Mouse (Mus musculus): Measurements from ENCODE around the gene Fndc11. TPM values are rescaled to one million over a fixed set of nuclear protein-coding genes. Genes with fewer than 3 reads are reported as not detected.
A peak's percentile ranks its signal among the peaks of the same experiment; 100 is the strongest.

Gene Fndc11
- polyA plus RNA-seq, 1 experiment from 2014 or later: 0.14 TPM

- Histone ChIP-seq H3K4me2 (peak within 1 kb of the TSS; percentile 59), H3K4me1 (peaks cover 18% of the 10 kb centered on the region), H3K9ac (peak within 1 kb of the TSS; percentile 38; the same call in 1 of the 2 replicates), H3K27me3 (no peaks in the 10 kb centered on the region), H3K27ac (no peak within 1 kb of the TSS), H3K36me3 (peaks cover 6% of the 10 kb centered on the region), H3K4me3 (peak within 1 kb of the TSS; percentile 51), H3K9me3 (no peaks in the 10 kb centered on the region)
- WGBS: 6% methylated on average over 16 of the region's 16 CpGs
- ATAC-seq (ENCODE audit: insufficient number of reproducible peaks, low FRiP score, low TSS enrichment, low read depth): no peak
Observed at GRCm38 (mm10) chr2:181241602-181242313, 21.9 kb downstream of the Fndc11 start, which contains the start of gene Helz2. Gene Helz2 (minus strand): TSS chr2:181242027.

- Histone ChIP-seq H3K27me3 (no peaks in the 10 kb centered on the region), H3K9me3 (no peaks in the 10 kb centered on the region), H3K4me2 (peak overlapping the region; percentile 59), H3K4me3 (peak overlapping the region; percentile 51), H3K36me3 (peaks cover 6% of the 10 kb centered on the region), H3K4me1 (peaks cover 18% of the 10 kb centered on the region), H3K9ac (no peak overlapping the region), H3K27ac (no peak overlapping the region)
- WGBS: 48% methylated on average over 3 of the region's 3 CpGs
- ATAC-seq (ENCODE audit: insufficient number of reproducible peaks, low FRiP score, low TSS enrichment, low read depth): no peak
Observed at GRCm38 (mm10) chr2:181242314-181242665, 22.5 kb downstream of the Fndc11 start.

GRCm38 (mm10) chr2:181243706-181244394 is 24.0 kb downstream of the Fndc11 start:
- no peaks in the 10 kb centered on the region for H3K9me3 ChIP-seq
- H3K9ac ChIP-seq: no peak overlapping the region
- H3K36me3 ChIP-seq: no peaks in the 10 kb centered on the region
- no peak overlapping the region for H3K4me3 ChIP-seq
- H3K27me3 ChIP-seq: no peaks in the 10 kb centered on the region
- no peak overlapping the region for H3K27ac ChIP-seq
- no peak overlapping the region for H3K4me2 ChIP-seq
- H3K4me1 ChIP-seq: peaks cover 18% of the 10 kb centered on the region
- no peak for ATAC-seq (ENCODE audit: insufficient number of reproducible peaks, low FRiP score, low TSS enrichment, low read depth)
- WGBS: 33% methylated on average over 11 of the region's 11 CpGs

- no peaks in the 10 kb centered on the region for H3K9me3 ChIP-seq
- peaks cover 16% of the 10 kb centered on the region for H3K4me1 ChIP-seq
- H3K4me3 ChIP-seq: no peak overlapping the region
- H3K9ac ChIP-seq: no peak overlapping the region
- 0 out of 2 replicates have a peak, but pooled peaks cover 2% of the 10 kb centered on the region for H3K36me3 ChIP-seq
- no peak for ATAC-seq (ENCODE audit: insufficient number of reproducible peaks, low FRiP score, low TSS enrichment, low read depth)
- H3K27ac ChIP-seq: no peak overlapping the region
- H3K4me2 ChIP-seq: no peak overlapping the region
- no peaks in the 10 kb centered on the region for H3K27me3 ChIP-seq
- 42% methylated on average over 2 of the region's 2 CpGs for WGBS
Observed at GRCm38 (mm10) chr2:181245031-181245430, 25.2 kb downstream of the Fndc11 start.

GRCm38 (mm10) chr2:181249217-181249616 is 29.4 kb downstream of the Fndc11 start:
- Histone ChIP-seq H3K36me3 (peaks cover 38% of the 10 kb centered on the region), H3K4me3 (no peak overlapping the region), H3K9ac (no peak overlapping the region), H3K27ac (no peak overlapping the region), H3K4me2 (no peak overlapping the region), H3K4me1 (no peaks in the 10 kb centered on the region), H3K9me3 (no peaks in the 10 kb centered on the region), H3K27me3 (no peaks in the 10 kb centered on the region)
- 89% methylated on average over 10 of the region's 10 CpGs for WGBS
- no peak for ATAC-seq (ENCODE audit: insufficient number of reproducible peaks, low FRiP score, low TSS enrichment, low read depth)

- no peak overlapping the region for H3K4me2 ChIP-seq
- H3K27ac ChIP-seq: no peak overlapping the region
- no peak overlapping the region for H3K4me3 ChIP-seq
- H3K36me3 ChIP-seq: peaks cover 57% of the 10 kb centered on the region
- 73% methylated on average over 1 of the region's 1 CpGs for WGBS
- H3K9me3 ChIP-seq: no peaks in the 10 kb centered on the region
- no peaks in the 10 kb centered on the region for H3K27me3 ChIP-seq
- H3K4me1 ChIP-seq: no peaks in the 10 kb centered on the region
- no peak overlapping the region for H3K9ac ChIP-seq
- ATAC-seq (ENCODE audit: insufficient number of reproducible peaks, low FRiP score, low TSS enrichment, low read depth): no peak
Observed at GRCm38 (mm10) chr2:181251841-181252240, 32.0 kb downstream of the Fndc11 start.

- 78% methylated on average over 1 of the region's 1 CpGs for WGBS
- H3K27me3 ChIP-seq: no peaks in the 10 kb centered on the region
- H3K9ac ChIP-seq: no peak overlapping the region
- H3K9me3 ChIP-seq: no peaks in the 10 kb centered on the region
- no peak overlapping the region for H3K4me2 ChIP-seq
- H3K4me1 ChIP-seq: no peaks in the 10 kb centered on the region
- H3K27ac ChIP-seq: no peak overlapping the region
- peaks cover 67% of the 10 kb centered on the region for H3K36me3 ChIP-seq
- no peak for ATAC-seq (ENCODE audit: insufficient number of reproducible peaks, low FRiP score, low TSS enrichment, low read depth)
- H3K4me3 ChIP-seq: no peak overlapping the region
Observed at GRCm38 (mm10) chr2:181253248-181253647, 33.4 kb downstream of the Fndc11 start.

- Histone ChIP-seq H3K9me3 (no peaks in the 10 kb centered on the region), H3K4me1 (no peaks in the 10 kb centered on the region), H3K27me3 (no peaks in the 10 kb centered on the region), H3K27ac (no peak overlapping the region), H3K9ac (no peak overlapping the region), H3K4me3 (no peak overlapping the region), H3K4me2 (no peak overlapping the region), H3K36me3 (peaks cover 62% of the 10 kb centered on the region)
- ATAC-seq (ENCODE audit: insufficient number of reproducible peaks, low FRiP score, low TSS enrichment, low read depth): no peak
- 96% methylated on average over 2 of the region's 2 CpGs for WGBS
Observed at GRCm38 (mm10) chr2:181266839-181267238, 47.0 kb downstream of the Fndc11 start.

- H3K27ac ChIP-seq: no peak overlapping the region
- H3K27me3 ChIP-seq: no peaks in the 10 kb centered on the region
- H3K4me2 ChIP-seq: no peak overlapping the region
- no peaks in the 10 kb centered on the region for H3K4me1 ChIP-seq
- 94% methylated on average over 2 of the region's 2 CpGs for WGBS
- no peak overlapping the region for H3K9ac ChIP-seq
- H3K4me3 ChIP-seq: no peak overlapping the region
- no peak for ATAC-seq (ENCODE audit: insufficient number of reproducible peaks, low FRiP score, low TSS enrichment, low read depth)
- H3K9me3 ChIP-seq: no peaks in the 10 kb centered on the region
- H3K36me3 ChIP-seq: peaks cover 52% of the 10 kb centered on the region
Observed at GRCm38 (mm10) chr2:181272092-181272491, 52.3 kb downstream of the Fndc11 start.

Other genes with a start within 250 kb of the Fndc11 start
- gene Col20a1, start 233.5 kb upstream of the Fndc11 start, polyA plus RNA-seq (2015; fragmentation: Nextera tagmentation; extraction: Ambion mirVana): 1.2 and 1.8 TPM in 2 replicates
- 1.3 and 1.5 TPM in 2 replicates for gene Chrna4, start 176.5 kb upstream of the Fndc11 start, polyA plus RNA-seq (2015; fragmentation: Nextera tagmentation; extraction: Ambion mirVana)
- gene Kcnq2, start 84.7 kb upstream of the Fndc11 start, polyA plus RNA-seq (2015; fragmentation: Nextera tagmentation; extraction: Ambion mirVana): 0.15 TPM in 1 of 2 replicates, not detected in the other
- gene Eef1a2, start 63.0 kb upstream of the Fndc11 start, polyA plus RNA-seq (2015; fragmentation: Nextera tagmentation; extraction: Ambion mirVana): not detected in 2 replicates
- gene Ppdpf, start 32.8 kb upstream of the Fndc11 start, polyA plus RNA-seq (2015; fragmentation: Nextera tagmentation; extraction: Ambion mirVana): 230 and 254 TPM in 2 replicates
- 2.1 and 2.2 TPM in 2 replicates for gene Ptk6, start 17.2 kb upstream of the Fndc11 start, polyA plus RNA-seq (2015; fragmentation: Nextera tagmentation; extraction: Ambion mirVana)
- gene Srms, start 6.8 kb upstream of the Fndc11 start, polyA plus RNA-seq (2015; fragmentation: Nextera tagmentation; extraction: Ambion mirVana): 0.26 and 0.41 TPM in 2 replicates
- 1.3 and 1.4 TPM in 2 replicates for gene Helz2, start 22.0 kb downstream of the Fndc11 start, polyA plus RNA-seq (2015; fragmentation: Nextera tagmentation; extraction: Ambion mirVana)
- gene Gmeb2, start 68.0 kb downstream of the Fndc11 start, polyA plus RNA-seq (2015; fragmentation: Nextera tagmentation; extraction: Ambion mirVana): 14.1 and 15.1 TPM in 2 replicates
- 0.77 and 2.5 TPM in 2 replicates for gene Stmn3, start 94.5 kb downstream of the Fndc11 start, polyA plus RNA-seq (2015; fragmentation: Nextera tagmentation; extraction: Ambion mirVana)
- 35.8 and 36.3 TPM in 2 replicates for gene Rtel1, start 99.7 kb downstream of the Fndc11 start, polyA plus RNA-seq (2015; fragmentation: Nextera tagmentation; extraction: Ambion mirVana)
- gene Zgpat, start 144.9 kb downstream of the Fndc11 start, polyA plus RNA-seq (2015; fragmentation: Nextera tagmentation; extraction: Ambion mirVana): 40.4 and 42.1 TPM in 2 replicates
- 59.0 and 64.8 TPM in 2 replicates for gene Arfrp1, start 145.4 kb downstream of the Fndc11 start, polyA plus RNA-seq (2015; fragmentation: Nextera tagmentation; extraction: Ambion mirVana)
- gene Lime1, start 160.1 kb downstream of the Fndc11 start, polyA plus RNA-seq (2015; fragmentation: Nextera tagmentation; extraction: Ambion mirVana): 22.7 and 23.7 TPM in 2 replicates
- gene Zbtb46, start 239.4 kb downstream of the Fndc11 start, polyA plus RNA-seq (2015; fragmentation: Nextera tagmentation; extraction: Ambion mirVana): 4.2 and 4.8 TPM in 2 replicates